Mouse (Mus musculus) E14TG2a.4 (cell line): Measurements from ENCODE around the gene Ush1c.

Experiments
- CTCF ChIP-seq: conservative IDR thresholded peaks from 2 replicates; pipeline ENCODE4 v1.5.1; 2014; ENCODE audit warnings: low read length
- NANOG ChIP-seq: IDR thresholded peaks from 2 replicates; pipeline ENCODE4 v1.6.1; 2014; ENCODE audit warnings: borderline replicate concordance, low read length, mixed read lengths
- POU5F1 ChIP-seq: IDR thresholded peaks from 2 replicates; pipeline ENCODE4 v1.6.1; 2014; ENCODE audit warnings: low read length, borderline replicate concordance

- no peak for TF ChIP-seq CTCF
- no peak for TF ChIP-seq NANOG
- TF ChIP-seq POU5F1: no peak
These were observed 9.3 kb upstream of the Ush1c start for GRCm38 (mm10) chr7:46247606-46248005.
